ENCODE assay signal across 40 mouse cellular contexts in the genomic region with DNA sequence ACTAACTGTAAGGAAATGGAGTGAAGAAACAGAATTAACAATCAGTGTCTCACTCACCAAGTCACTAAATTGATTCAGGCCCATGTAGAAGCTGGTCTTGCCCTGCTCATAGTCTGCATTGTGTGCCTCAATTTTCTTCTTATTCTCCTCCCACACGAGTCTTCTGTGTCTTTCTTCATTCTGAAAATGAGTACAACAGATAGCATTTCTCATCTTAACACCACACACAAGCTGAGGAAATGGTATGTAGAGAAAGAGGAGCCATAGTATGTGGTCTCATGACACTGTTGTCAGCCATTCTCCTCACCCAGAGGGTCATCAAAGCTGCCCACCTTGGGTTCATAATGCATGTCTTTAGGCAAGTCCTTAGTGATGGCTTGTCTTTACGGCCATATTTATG. TPM values are rescaled to one million over a fixed set of nuclear protein-coding genes. Genes with fewer than 3 reads are reported as not detected.
"Had no signal": no experiment of that assay in that cellular context is flagged by ENCODE, and none has a peak within 500 bp of the region (broad histone marks: within the 10 kb centered on the region; RNA-seq: fewer than 3 reads in every experiment).

A gene (minus strand): TSS at position 101 of the 400 bp plus-strand sequence.

RNA-seq across cellular contexts. Expression of the gene that starts here (rescaled TPM):
- total RNA-seq: left cerebral cortex, adult 8-10 months; left cerebral cortex, postnatal 10 days; left cerebral cortex, postnatal 14 days; left cerebral cortex, postnatal 25 days; left cerebral cortex, postnatal 36 days; left cerebral cortex, postnatal 4 days; liver, adult 2 months; megakaryocyte progenitor cell, adult 5-6 weeks; megakaryocyte, adult 5-6 weeks; megakaryocyte-erythroid progenitor cell, adult 5-6 weeks; midbrain, postnatal 0 days; monocyte, adult 5-6 weeks had no signal
- polyA plus RNA-seq: limb, embryonic 10.5 days; limb, embryonic 11.5 days; limb, embryonic 12.5 days; limb, embryonic 13.5 days; limb, embryonic 14.5 days; limb, embryonic 15.5 days; liver, adult 2 months; liver, embryonic 11.5 days; liver, embryonic 12.5 days; liver, embryonic 13.5 days; liver, embryonic 14.5 days; liver, embryonic 15.5 days; liver, embryonic 16.5 days; liver, postnatal 0 days; lung, embryonic 14.5 days; lung, embryonic 15.5 days; lung, embryonic 16.5 days; lung, postnatal 0 days; macrophage; midbrain, embryonic 10.5 days; midbrain, embryonic 11.5 days; midbrain, embryonic 12.5 days; midbrain, embryonic 13.5 days; midbrain, embryonic 14.5 days; midbrain, embryonic 15.5 days; midbrain, embryonic 16.5 days; midbrain, postnatal 0 days; neural tube, embryonic 11.5 days; neural tube, embryonic 12.5 days; neural tube, embryonic 13.5 days had no signal
